Mouse (Mus musculus) megakaryocyte-erythroid progenitor cell, adult 5-6 weeks (primary cell): ENCODE results near the gene C87414. TPM values are rescaled to one million over a fixed set of nuclear protein-coding genes. Genes with fewer than 3 reads are reported as not detected.
"Not testable (repeated sequence)": the region's sequence is repeated elsewhere in the genome, so short reads cannot be mapped to it uniquely, and the experiment has no call there.

Experiments used
- ATAC-seq: replicated peaks from 2 replicates; pipeline ENCODE4 v1.8.0; 2016; ENCODE audit warnings: mild to moderate bottlenecking, inconsistent platforms; ENCODE audit not compliant: severe bottlenecking, poor library complexity, low FRiP score, low TSS enrichment
- total RNA-seq, 2 experiments: library from RNA; stranded (forward) in 1 of 2; stranded (reverse) in 1 of 2; fragments of 200-1000, 215-1000 nt in 1 of 2; fragments of >200 nt in 1 of 2; fragmentation: Nextera tagmentation in 1 of 2; gene quantifications; 2 replicates each; pipeline ENCODE4 v1.2.3; 2014 to 2017

C87414 gene
- total RNA-seq (2014; fragmentation: Nextera tagmentation): not detected in 2 replicates
- not detected in 2 replicates for total RNA-seq (2017)

GRCm38 (mm10) chr5:93671451-93671850 is at the start of gene C87414:
TSS of gene C87414 (minus strand) at chr5:93671551.
- ATAC-seq: not testable (repeated sequence)

GRCm38 (mm10) chr5:93684661-93685060 is 13.3 kb upstream of the C87414 start:
- ATAC-seq: not testable (repeated sequence)

Other genes with a start within 250 kb of the C87414 start
- not detected in 2 replicates for gene Gm16427, start 131.4 kb downstream of the C87414 start, total RNA-seq (2014; fragmentation: Nextera tagmentation)
- not detected in 2 replicates for gene Gm16427, start 131.4 kb downstream of the C87414 start, total RNA-seq (2017)
- not detected in 2 replicates for gene Gm7792, start 172.2 kb upstream of the C87414 start, total RNA-seq (2014; fragmentation: Nextera tagmentation)
- gene Gm7792, start 172.2 kb upstream of the C87414 start, total RNA-seq (2017): not detected in 2 replicates